Mouse (Mus musculus) neural tube, embryonic 11.5 days (tissue): Measurements from ENCODE around the gene Slc44a1. TPM values are rescaled to one million over a fixed set of nuclear protein-coding genes. Genes with fewer than 3 reads are reported as not detected.

ENCODE experiments used
- ATAC-seq: fragments of 200-750 bp; cut with Nextera tagmentation; 2 replicates; pipeline ENCODE4 v1.8.0; 2017; ENCODE audit warnings: moderate number of reproducible peaks, mild to moderate bottlenecking, moderate TSS enrichment, moderate library complexity; ENCODE audit not compliant: insufficient read depth, low FRiP score, low TSS enrichment
- DNase-seq: peaks from one replicate; pipeline ENCODE4 v3.0.0-alpha.2; 2015; ENCODE audit warnings: low spot score
- H3K27ac ChIP-seq: fragments of 300-500 bp; sonication (generic); 2 replicates; pipeline ENCODE4 v1.5.1; 2014; ENCODE audit warnings: low read depth, mild to moderate bottlenecking, low read length
- H3K27me3 ChIP-seq: fragments of 300-500 bp; sonication (generic); 2 replicates; pipeline ENCODE4 v1.6.1; 2014; ENCODE audit warnings: mild to moderate bottlenecking, low read length, mixed read lengths; ENCODE audit not compliant: control insufficient read depth, insufficient read depth
- H3K36me3 ChIP-seq: fragments of 300-500 bp; sonication (generic); 2 replicates; pipeline ENCODE4 v1.6.1; 2014; ENCODE audit warnings: mild to moderate bottlenecking, low read length, moderate library complexity, mixed read lengths; ENCODE audit not compliant: control insufficient read depth, insufficient read depth
- H3K4me1 ChIP-seq: fragments of 300-500 bp; sonication (generic); 2 replicates; pipeline ENCODE4 v1.6.1; 2014; ENCODE audit warnings: low read length, mixed read lengths; ENCODE audit not compliant: control insufficient read depth, insufficient read depth
- H3K4me2 ChIP-seq: fragments of 300-500 bp; sonication (generic); 2 replicates; pipeline ENCODE4 v1.6.1; 2014; ENCODE audit warnings: low read depth, mild to moderate bottlenecking, moderate library complexity
- H3K4me3 ChIP-seq: fragments of 300-500 bp; sonication (generic); 2 replicates; pipeline ENCODE4 v1.5.1; 2014; ENCODE audit warnings: low read depth, low read length
- H3K9ac ChIP-seq: fragments of 300-500 bp; sonication (generic); 2 replicates; pipeline ENCODE4 v1.6.1; 2014; ENCODE audit warnings: mild to moderate bottlenecking, low read length
- H3K9me3 ChIP-seq: fragments of 300-500 bp; sonication (generic); 2 replicates; pipeline ENCODE4 v1.6.1; 2016; ENCODE audit warnings: low read length; ENCODE audit not compliant: control insufficient read depth
- WGBS: fragments of 180-500 bp; shearing (Covaris S2); extraction: QIAGEN DNeasy Blood & Tissue Kit; methylation state at CpG from one replicate; pipeline ENCODE4 v1.1.7; 2014; 5-methylcytosine and 5-hydroxymethylcytosine counted together
- polyA plus RNA-seq: library from polyadenylated mRNA; unstranded; fragments of >200 nt; fragmentation: Nextera tagmentation; extraction: Ambion mirVana; gene quantifications from 2 replicates; pipeline ENCODE4 v1.2.1, GENCODE M21; 2014

The Slc44a1 gene
- polyA plus RNA-seq, 1 experiment from 2014 or later = 21.7 TPM

DNA sequence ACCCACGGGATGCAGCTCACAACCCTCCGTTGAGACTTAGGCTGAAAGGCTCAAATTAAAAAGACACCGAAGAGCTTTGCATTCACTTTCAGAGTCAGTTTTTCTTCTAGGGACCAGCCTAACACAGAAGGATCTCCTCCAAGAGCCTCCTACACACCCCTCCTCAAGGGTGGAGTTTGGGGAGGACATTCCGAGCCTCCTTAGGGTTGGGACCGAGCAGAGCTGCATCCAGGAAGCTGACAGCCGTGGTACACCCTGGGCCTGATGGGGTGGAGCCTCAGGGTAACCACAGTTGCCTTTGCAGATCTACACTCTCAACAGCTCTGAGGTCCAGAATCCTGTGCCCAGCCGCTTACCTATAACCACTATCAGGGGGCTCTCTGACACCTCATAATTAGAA, 23.3 kb upstream of the Slc44a1 start:
- Histone ChIP-seq H3K9me3 (no peaks in the 10 kb centered on the region), H3K9ac (no peak overlapping the region), H3K27ac (no peak overlapping the region), H3K27me3 (no peaks in the 10 kb centered on the region), H3K4me2 (no peak overlapping the region), H3K36me3 (no peaks in the 10 kb centered on the region), H3K4me1 (no peaks in the 10 kb centered on the region), H3K4me3 (no peak overlapping the region)
- DNase-seq (no peak), ATAC-seq (no peak)
- WGBS = 76% methylated on average over 7 of the region's 7 CpGs

DNA sequence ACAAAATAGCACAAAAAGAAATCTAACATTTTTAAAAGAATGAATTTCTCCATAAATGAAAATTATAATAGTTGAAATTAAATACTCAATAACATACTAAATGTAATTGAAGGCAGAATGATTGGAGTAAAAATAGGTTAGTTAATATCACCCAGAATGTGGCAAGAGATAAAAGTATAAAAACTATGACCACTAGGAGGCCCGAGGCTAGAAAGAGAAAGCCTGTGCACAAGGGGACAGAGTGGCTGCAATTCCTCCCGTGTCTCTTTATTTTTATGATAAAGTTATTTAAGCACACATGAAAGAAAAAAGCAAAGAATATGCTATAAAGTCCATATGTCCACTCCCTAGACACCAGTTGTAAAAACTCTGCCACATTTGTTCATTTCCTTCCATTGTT, 17.4 kb upstream of the Slc44a1 start:
- Histone ChIP-seq H3K27ac (no peak overlapping the region), H3K36me3 (no peaks in the 10 kb centered on the region)
- 88% methylated on average over 2 of the region's 2 CpGs for WGBS

DNA sequence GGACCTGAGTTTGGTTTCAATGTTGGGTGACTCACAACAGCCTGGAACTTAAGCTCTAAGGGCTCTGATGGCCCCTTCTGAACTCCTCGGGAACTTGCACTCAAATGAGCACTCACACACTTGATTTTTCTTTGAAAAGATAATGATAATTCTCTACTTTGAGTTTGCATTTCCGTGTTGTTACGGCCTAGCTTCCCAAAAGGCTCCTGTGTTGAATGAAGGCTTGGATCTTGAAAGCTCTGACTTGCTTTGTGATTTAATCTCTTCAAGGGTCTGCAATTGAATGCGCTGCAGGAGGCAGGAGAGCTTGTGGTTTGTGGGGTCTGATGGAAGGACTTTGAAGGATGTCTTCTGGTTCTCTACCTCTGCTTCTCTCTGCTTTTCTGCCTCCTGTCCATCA, 13.1 kb upstream of the Slc44a1 start:
- no peak overlapping the region for H3K27ac ChIP-seq
- ATAC-seq (no peak), DNase-seq (no peak)
- H3K4me1 ChIP-seq = no peaks in the 10 kb centered on the region
- 87% methylated on average over 4 of the region's 4 CpGs for WGBS
- no peak overlapping the region for H3K4me3 ChIP-seq
- no peaks in the 10 kb centered on the region for H3K36me3 ChIP-seq
- H3K4me2 ChIP-seq = no peak overlapping the region
- H3K9me3 ChIP-seq = no peaks in the 10 kb centered on the region
- no peaks in the 10 kb centered on the region for H3K27me3 ChIP-seq
- no peak overlapping the region for H3K9ac ChIP-seq

More for the DNA sequence above, 17.4 kb upstream of the Slc44a1 start:
- Histone ChIP-seq H3K4me1 (no peaks in the 10 kb centered on the region), H3K4me2 (no peak overlapping the region), H3K27me3 (no peaks in the 10 kb centered on the region), H3K4me3 (no peak overlapping the region), H3K9me3 (no peaks in the 10 kb centered on the region), H3K9ac (no peak overlapping the region)
- DNase-seq = no peak
- no peak for ATAC-seq

DNA sequence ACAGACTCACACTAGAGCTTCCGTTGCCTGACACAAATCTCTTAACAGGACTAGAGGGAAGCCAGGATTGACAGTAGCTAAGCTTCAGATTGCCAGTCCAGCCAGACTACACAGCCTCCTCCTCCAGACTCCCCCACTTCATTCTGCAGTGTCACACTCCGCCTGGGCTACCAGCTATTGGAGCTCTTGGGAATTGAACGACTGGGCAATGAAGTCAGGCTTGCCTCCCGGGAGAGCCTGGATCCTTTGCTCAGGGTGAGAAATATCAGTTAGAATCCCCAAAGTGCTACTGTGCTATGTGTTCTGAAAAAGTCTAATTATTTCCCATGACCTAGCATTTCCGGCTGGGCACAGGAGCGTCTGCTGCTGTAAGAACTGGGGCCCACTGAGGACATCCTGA, 9.7 kb upstream of the Slc44a1 start:
- no peak overlapping the region for H3K9ac ChIP-seq
- no peak for ATAC-seq
- 50% methylated on average over 6 of the region's 6 CpGs for WGBS

DNA sequence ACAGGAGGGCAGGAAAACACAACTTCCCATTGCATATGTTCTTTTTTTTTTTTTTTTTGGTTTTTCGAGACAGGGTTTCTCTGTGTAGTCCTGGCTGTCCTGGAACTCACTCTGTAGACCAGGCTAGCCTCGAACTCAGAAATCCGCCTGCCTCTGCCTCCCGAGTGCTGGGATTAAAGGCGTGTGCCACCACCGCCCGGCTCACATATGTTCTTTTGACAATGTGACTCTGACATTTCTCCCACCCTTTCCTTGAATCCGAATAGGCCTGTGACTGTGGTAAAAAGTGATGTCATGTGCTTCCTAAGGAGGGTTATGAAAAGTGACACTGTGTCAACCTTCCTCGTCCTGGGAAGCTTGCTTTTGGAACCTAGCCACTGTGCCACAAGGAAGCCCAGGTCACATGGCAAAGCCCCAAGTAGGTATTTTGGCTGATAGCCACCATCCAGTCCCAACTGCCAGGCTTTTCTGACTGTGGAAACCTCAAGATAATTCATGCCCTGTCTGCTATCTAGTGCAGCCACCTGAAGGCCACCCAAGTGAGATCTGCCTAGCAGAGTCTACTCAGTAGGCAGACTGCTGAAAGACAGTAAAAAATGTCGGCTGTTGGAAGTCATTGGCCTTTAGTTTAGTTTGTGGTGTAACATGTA, 8.5 kb upstream of the Slc44a1 start:
- DNase-seq (no peak), ATAC-seq (no peak)
- no peak overlapping the region for H3K4me2 ChIP-seq
- no peak overlapping the region for H3K27ac ChIP-seq
- 91% methylated on average over 7 of the region's 10 CpGs for WGBS
- no peaks in the 10 kb centered on the region for H3K36me3 ChIP-seq
- H3K4me1 ChIP-seq = no peaks in the 10 kb centered on the region
- no peak overlapping the region for H3K9ac ChIP-seq
- H3K4me3 ChIP-seq = no peak overlapping the region
- no peaks in the 10 kb centered on the region for H3K9me3 ChIP-seq
- no peaks in the 10 kb centered on the region for H3K27me3 ChIP-seq

More for the DNA sequence above, 9.7 kb upstream of the Slc44a1 start:
- Histone ChIP-seq H3K4me2 (no peak overlapping the region), H3K36me3 (no peaks in the 10 kb centered on the region), H3K4me3 (no peak overlapping the region), H3K27ac (no peak overlapping the region), H3K27me3 (no peaks in the 10 kb centered on the region), H3K9me3 (no peaks in the 10 kb centered on the region), H3K4me1 (no peaks in the 10 kb centered on the region)
- no peak for DNase-seq

DNA sequence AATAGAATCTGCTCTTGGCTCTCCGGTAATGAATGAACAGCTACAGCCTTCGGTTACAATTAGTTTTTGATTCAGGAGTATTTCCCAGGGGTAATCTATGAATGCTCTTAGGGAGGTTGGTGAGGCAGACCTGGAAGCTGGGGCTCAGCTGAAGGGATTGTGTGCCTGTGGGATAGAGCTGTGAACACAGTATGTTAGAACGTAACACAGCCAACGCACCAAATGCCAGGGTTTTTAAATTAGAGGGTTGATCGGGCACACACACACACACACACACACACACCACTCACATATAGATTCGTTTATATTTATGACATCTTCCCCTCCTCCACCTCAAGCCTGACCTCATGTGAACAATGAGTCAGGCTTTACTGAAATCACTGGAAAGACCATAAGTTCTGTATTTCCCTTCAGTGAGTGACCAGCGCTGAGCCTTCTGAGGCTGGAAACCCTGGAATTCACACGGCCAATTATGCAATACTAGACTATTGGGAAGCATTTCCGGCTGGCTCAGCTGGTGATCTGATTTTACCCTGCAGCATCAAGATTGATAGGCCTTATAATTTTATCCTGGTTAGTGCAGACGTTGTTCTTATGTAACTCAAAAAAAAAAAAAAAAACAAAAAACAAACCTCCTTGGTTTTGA, 3.0 kb upstream of the Slc44a1 start:
- WGBS = 63% methylated on average over 10 of the region's 10 CpGs
- Histone ChIP-seq H3K36me3 (no peaks in the 10 kb centered on the region), H3K27me3 (no peaks in the 10 kb centered on the region), H3K9ac (no peak overlapping the region), H3K9me3 (no peaks in the 10 kb centered on the region), H3K4me2 (no peak overlapping the region), H3K4me3 (no peak overlapping the region), H3K27ac (no peak overlapping the region), H3K4me1 (peaks cover 2% of the 10 kb centered on the region; the same call in 1 of the 2 replicates)
- no peak for DNase-seq
- ATAC-seq = no peak

DNA sequence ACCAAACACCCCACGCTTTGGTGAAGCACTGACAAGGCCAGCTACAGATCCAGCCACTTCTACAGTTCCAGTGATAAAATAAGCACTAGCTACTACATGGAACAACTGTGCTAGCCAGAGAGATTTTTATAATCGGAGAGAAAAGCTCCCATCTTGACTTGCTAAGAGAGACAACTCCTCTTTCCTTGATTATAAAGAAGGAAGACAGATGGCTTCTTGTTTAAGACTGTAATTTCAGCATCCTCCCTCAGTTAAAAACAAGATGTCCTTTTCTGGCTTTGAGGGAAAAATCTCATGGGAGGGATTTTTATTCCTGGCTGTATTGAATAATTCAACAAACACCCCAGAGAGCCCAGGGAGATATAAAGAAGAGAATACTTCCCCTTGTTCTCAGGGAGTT, 1.8 kb upstream of the Slc44a1 start:
- Histone ChIP-seq H3K4me1 (peaks cover 2% of the 10 kb centered on the region; the same call in 1 of the 2 replicates), H3K4me3 (no peak overlapping the region), H3K4me2 (no peak overlapping the region), H3K36me3 (no peaks in the 10 kb centered on the region), H3K27ac (no peak overlapping the region), H3K9me3 (no peaks in the 10 kb centered on the region), H3K9ac (no peak overlapping the region), H3K27me3 (no peaks in the 10 kb centered on the region)
- DNase-seq = no peak
- 83% methylated on average over 2 of the region's 2 CpGs for WGBS
- no peak for ATAC-seq

DNA sequence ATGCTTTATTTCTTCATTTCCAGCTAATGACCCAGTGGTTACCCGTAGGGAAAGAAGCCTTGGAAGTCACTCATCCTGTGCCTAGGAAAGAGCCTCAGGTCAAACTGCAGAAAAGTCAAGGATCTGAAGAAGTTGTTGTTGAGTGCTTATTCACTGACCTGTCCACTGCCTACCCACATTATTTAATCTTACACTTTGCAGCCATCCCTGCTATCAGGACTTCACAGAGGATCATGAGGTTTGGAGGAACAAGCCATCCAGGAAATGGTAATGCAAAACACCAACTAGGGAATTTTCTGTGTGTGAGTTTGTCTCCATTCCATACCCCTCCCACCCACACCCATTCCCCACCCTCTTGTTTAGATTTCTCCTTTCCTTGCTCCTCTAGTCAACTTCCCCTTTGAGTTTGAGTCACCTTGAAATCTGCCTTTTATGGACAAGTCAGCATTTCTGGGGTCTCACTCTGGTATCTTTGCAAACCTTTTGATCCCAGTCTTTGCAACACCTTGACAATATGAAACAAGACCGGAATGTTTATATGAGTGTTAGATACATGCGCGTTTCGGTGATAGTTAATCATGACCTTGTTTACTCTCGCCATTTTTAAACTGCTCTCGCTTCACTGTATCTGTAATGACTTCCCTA, 1.3 kb upstream of the Slc44a1 start:
- H3K4me1 ChIP-seq = peaks cover 2% of the 10 kb centered on the region; the same call in 1 of the 2 replicates
- no peak overlapping the region for H3K27ac ChIP-seq
- no peaks in the 10 kb centered on the region for H3K36me3 ChIP-seq
- H3K9ac ChIP-seq = no peak overlapping the region
- H3K27me3 ChIP-seq = no peaks in the 10 kb centered on the region
- H3K4me2 ChIP-seq = no peak overlapping the region
- no peak overlapping the region for H3K4me3 ChIP-seq
- no peak for ATAC-seq
- DNase-seq = no peak
- H3K9me3 ChIP-seq = no peaks in the 10 kb centered on the region
- WGBS = 80% methylated on average over 7 of the region's 7 CpGs

DNA sequence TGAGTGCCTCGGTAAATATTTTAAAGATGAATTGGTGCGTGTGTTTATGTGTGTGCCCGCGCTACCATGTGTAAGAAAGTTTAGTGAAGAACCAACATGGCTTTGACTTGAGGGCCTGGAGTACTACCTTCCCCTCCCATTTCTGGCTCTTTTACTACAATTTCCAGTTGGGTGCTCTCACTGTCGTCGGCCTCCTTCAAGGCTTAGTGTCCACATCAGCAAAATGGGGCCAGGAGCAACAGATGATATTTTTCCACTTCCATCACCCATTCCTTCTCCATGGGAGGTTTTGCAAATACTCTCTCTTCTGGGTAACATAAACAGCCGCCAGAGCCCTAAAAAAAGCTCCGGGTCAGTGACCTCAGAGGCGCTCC, 590 bp upstream of the Slc44a1 start:
- Histone ChIP-seq H3K4me3 (peak overlapping the region; percentile 85), H3K4me2 (peak overlapping the region; percentile 98), H3K27ac (peak overlapping the region; percentile 77), H3K4me1 (peaks cover 2% of the 10 kb centered on the region; the same call in 1 of the 2 replicates), H3K36me3 (no peaks in the 10 kb centered on the region), H3K9me3 (no peaks in the 10 kb centered on the region), H3K27me3 (no peaks in the 10 kb centered on the region), H3K9ac (peak overlapping the region; percentile 76)
- no peak for DNase-seq
- WGBS = 17% methylated on average over 9 of the region's 9 CpGs
- ATAC-seq = no peak; the same call in 1 of the 2 replicates
